Mouse (Mus musculus) neural tube, embryonic 14.5 days (tissue): Measurements from ENCODE around the gene P2rx3. TPM values are rescaled to one million over a fixed set of nuclear protein-coding genes. Genes with fewer than 3 reads are reported as not detected.

Experiments used
- ATAC-seq: fragments of 200-750 bp; cut with Nextera tagmentation; 2 replicates; pipeline ENCODE4 v1.8.0; 2017; ENCODE audit warnings: low read depth, mild to moderate bottlenecking, moderate TSS enrichment, moderate library complexity
- H3K27ac ChIP-seq: fragments of 300-500 bp; sonication (generic); 2 replicates; pipeline ENCODE4 v1.5.1; 2014; ENCODE audit warnings: low read depth, mild to moderate bottlenecking, control low read depth, low read length, moderate library complexity, mixed read lengths
- H3K27me3 ChIP-seq: fragments of 300-500 bp; sonication (generic); 2 replicates; pipeline ENCODE4 v1.6.1; 2014; ENCODE audit warnings: low read length; ENCODE audit not compliant: control insufficient read depth, insufficient read depth
- H3K36me3 ChIP-seq: fragments of 300-500 bp; sonication (generic); 2 replicates; pipeline ENCODE4 v1.6.1; 2014; ENCODE audit warnings: low read length, mixed read lengths; ENCODE audit not compliant: control insufficient read depth, insufficient read depth
- H3K4me1 ChIP-seq: fragments of 300-500 bp; sonication (generic); 2 replicates; pipeline ENCODE4 v1.6.1; 2014; ENCODE audit warnings: low read length; ENCODE audit not compliant: control insufficient read depth, insufficient read depth
- H3K4me2 ChIP-seq: fragments of 300-500 bp; sonication (generic); 2 replicates; pipeline ENCODE4 v1.6.1; 2014; ENCODE audit warnings: mild to moderate bottlenecking, low read depth, low read length, control low read depth
- H3K4me3 ChIP-seq: fragments of 300-500 bp; sonication (generic); 2 replicates; pipeline ENCODE4 v1.5.1; 2014; ENCODE audit warnings: low read depth, low read length, control low read depth, mixed read lengths
- H3K9ac ChIP-seq: fragments of 300-500 bp; sonication (generic); replicated peaks from 2 replicates; pipeline ENCODE4 v1.6.1; 2014; ENCODE audit warnings: low read depth, mild to moderate bottlenecking, control low read depth, low read length, mixed read lengths
- H3K9me3 ChIP-seq: fragments of 300-500 bp; sonication (generic); 2 replicates; pipeline ENCODE4 v1.6.1; 2016; ENCODE audit warnings: low read length; ENCODE audit not compliant: control insufficient read depth
- WGBS: fragments of 180-500 bp; shearing (Covaris S2); extraction: QIAGEN DNeasy Blood & Tissue Kit; methylation state at CpG from one replicate; pipeline ENCODE4 v1.1.7; 2014; 5-methylcytosine and 5-hydroxymethylcytosine counted together
- polyA plus RNA-seq: library from polyadenylated mRNA; unstranded; fragments of >200 nt; fragmentation: Nextera tagmentation; extraction: Ambion mirVana; gene quantifications from 2 replicates; pipeline ENCODE4 v1.2.1, GENCODE M21; 2014

The P2rx3 gene
- polyA plus RNA-seq, 1 experiment from 2014 or later: 0.94 TPM

DNA sequence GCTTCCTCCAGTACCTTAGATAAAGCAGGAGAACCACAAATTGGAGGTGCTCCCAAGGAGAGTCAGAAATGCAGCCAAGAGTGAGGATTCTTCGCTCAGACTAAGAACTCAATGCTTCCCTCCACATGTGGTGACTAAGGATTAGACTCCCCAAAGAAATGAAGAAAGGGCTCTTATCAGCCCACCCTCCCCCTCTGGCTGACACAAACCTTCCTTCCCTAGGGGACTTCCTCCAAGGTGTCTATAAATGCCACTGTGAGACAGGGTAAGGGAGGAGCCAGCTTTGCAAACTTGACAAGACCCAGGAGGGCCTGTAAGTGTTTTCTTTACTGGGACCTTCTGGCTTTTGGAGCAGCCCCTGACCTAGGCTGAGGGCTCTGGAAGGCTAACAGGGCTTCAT lies 57.1 kb downstream of the P2rx3 start, which contains the start of gene Prg2:
Gene Prg2, plus strand, starts transcription at position 274 of the 400 bp plus-strand sequence.
- H3K36me3 ChIP-seq: no peaks in the 10 kb centered on the region
- H3K9me3 ChIP-seq: no peaks in the 10 kb centered on the region
- WGBS: 81% methylated on average over 1 of the region's 1 CpGs
- H3K9ac ChIP-seq: no peak within 1 kb of the TSS
- ATAC-seq: no peak
- H3K27ac ChIP-seq: no peak within 1 kb of the TSS
- H3K4me1 ChIP-seq: no peaks in the 10 kb centered on the region
- no peak within 1 kb of the TSS for H3K4me2 ChIP-seq
- H3K4me3 ChIP-seq: no peak within 1 kb of the TSS
- H3K27me3 ChIP-seq: no peaks in the 10 kb centered on the region

DNA sequence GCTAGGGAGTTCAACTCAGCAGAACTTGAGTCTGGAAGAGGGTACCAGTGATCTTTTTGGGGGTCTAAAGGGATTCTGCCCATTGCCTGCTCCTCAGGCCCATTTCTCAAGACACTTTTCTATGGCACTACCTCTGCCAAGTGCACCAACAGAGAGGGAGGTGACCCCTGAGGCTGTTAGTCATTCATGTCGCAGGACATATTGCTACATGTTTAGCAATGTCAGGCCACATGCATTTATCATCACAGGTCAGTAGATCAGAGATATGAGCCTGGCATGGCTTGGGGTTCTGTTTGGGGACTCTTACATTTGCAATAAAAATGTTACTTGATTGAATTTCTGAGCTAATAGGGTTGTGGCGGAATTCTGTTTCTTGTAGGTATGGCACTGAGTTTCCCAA lies 61.7 kb downstream of the P2rx3 start:
- Histone ChIP-seq H3K9ac (no peak overlapping the region), H3K4me2 (no peak overlapping the region), H3K36me3 (no peaks in the 10 kb centered on the region), H3K9me3 (no peaks in the 10 kb centered on the region), H3K27ac (no peak overlapping the region), H3K4me3 (no peak overlapping the region), H3K27me3 (no peaks in the 10 kb centered on the region), H3K4me1 (no peaks in the 10 kb centered on the region)
- no peak for ATAC-seq
- WGBS: 93% methylated on average over 2 of the region's 2 CpGs

DNA sequence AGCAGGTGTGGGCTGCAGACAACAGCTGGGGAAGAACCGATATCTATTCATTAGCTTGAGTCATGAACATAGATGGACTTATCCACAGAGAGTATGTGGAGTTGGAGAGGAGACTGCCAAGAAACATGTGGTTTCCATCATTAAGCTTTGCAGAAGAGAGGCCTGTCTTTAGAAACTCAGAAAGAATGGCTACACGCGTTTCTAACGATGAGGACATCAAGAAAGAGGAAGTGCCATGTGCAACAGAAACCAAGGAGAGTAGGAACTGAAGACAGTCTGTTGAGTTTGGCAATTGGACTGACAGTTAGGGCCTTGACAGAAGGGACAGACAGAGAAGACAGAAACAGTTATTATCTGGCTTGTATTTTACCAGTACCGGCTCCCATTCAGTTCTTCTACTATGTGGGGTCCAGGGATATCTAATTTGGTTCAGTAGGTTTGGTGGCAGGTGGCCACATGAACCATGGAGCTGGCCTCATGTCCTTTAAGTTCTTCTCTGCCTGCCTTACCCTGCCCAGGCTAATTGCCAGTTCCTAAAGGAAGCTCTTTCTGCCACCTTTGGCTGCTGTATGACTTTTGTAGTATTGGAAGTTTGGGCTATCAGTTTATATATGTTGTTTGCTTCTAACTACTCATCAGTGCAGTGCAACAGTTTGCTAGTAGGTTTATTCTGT lies 69.8 kb downstream of the P2rx3 start:
- WGBS: 90% methylated on average over 5 of the region's 5 CpGs
- no peak for ATAC-seq
- no peak overlapping the region for H3K27ac ChIP-seq
- H3K9me3 ChIP-seq: no peaks in the 10 kb centered on the region
- H3K9ac ChIP-seq: no peak overlapping the region
- no peaks in the 10 kb centered on the region for H3K4me1 ChIP-seq
- no peaks in the 10 kb centered on the region for H3K36me3 ChIP-seq
- no peak overlapping the region for H3K4me2 ChIP-seq
- H3K4me3 ChIP-seq: no peak overlapping the region
- no peaks in the 10 kb centered on the region for H3K27me3 ChIP-seq

DNA sequence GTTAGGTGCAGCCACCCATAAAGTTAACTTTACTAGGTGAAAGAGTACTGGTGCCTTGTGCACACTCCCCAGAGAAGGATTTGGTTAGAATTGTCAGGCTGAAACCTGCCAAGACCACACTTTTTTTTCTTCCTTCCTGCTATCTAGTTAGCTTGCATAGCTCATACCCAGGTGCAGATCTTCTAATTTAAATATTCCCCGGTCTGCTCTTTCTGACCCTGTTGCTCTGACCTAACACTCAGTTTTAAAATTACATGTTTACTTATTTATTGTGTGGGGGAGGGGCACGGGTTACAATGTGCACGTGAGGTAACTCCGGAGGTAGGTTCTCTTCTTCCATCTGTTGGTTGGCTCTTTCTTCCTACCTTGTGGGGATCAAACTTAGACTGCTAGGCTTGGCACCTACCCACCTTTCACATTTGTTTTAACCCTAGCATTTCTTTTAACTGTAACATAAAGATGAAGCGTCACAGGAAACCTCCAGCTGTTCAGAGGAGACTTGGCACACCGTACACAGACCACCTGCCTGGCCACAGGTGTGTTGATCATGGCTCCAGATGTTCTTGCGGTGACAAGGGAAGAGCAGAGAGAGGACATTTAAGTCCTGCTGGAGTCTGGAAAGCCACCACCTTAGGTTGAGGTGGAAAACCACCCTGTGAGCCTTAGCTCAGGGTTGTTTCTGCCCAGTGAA lies 73.0 kb downstream of the P2rx3 start:
- no peaks in the 10 kb centered on the region for H3K9me3 ChIP-seq
- H3K27me3 ChIP-seq: no peaks in the 10 kb centered on the region
- H3K36me3 ChIP-seq: no peaks in the 10 kb centered on the region
- H3K4me3 ChIP-seq: no peak overlapping the region
- H3K4me1 ChIP-seq: no peaks in the 10 kb centered on the region
- no peak overlapping the region for H3K27ac ChIP-seq
- no peak for ATAC-seq
- no peak overlapping the region for H3K9ac ChIP-seq
- WGBS: 91% methylated on average over 7 of the region's 7 CpGs
- no peak overlapping the region for H3K4me2 ChIP-seq

DNA sequence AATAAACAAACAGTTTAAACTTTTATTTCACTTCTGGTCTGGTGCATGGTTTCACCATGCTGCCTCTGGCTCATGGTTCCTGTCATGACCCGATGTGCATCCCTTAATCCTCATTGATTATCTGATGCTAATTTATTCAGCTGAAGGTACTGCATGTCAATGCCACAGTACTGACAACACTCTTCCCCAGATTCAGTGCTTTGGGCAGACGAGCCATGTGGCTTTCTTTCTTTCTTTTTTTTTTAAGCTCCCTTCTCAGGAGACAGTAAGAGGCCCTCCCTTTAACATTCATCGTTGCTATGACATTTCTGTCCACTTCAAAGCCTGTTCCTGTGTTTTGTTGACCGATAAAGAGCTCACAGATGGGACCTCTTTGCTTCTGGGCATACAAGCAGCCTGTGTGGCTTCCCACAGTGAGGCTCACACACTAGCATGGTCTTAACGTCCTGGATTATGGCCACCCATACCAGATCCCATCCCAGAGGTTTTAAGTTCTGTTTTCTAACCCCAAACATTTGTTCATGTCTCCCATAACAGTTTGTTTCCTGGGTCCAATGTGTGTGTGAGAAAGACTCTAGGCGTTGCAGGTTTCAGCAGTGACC lies 74.3 kb downstream of the P2rx3 start:
- no peaks in the 10 kb centered on the region for H3K9me3 ChIP-seq
- H3K4me1 ChIP-seq: no peaks in the 10 kb centered on the region
- no peaks in the 10 kb centered on the region for H3K27me3 ChIP-seq
- no peak overlapping the region for H3K9ac ChIP-seq
- H3K4me2 ChIP-seq: no peak overlapping the region
- H3K27ac ChIP-seq: no peak overlapping the region
- no peak overlapping the region for H3K4me3 ChIP-seq
- no peaks in the 10 kb centered on the region for H3K36me3 ChIP-seq
- 40% methylated on average over 6 of the region's 6 CpGs for WGBS
- ATAC-seq: no peak

DNA sequence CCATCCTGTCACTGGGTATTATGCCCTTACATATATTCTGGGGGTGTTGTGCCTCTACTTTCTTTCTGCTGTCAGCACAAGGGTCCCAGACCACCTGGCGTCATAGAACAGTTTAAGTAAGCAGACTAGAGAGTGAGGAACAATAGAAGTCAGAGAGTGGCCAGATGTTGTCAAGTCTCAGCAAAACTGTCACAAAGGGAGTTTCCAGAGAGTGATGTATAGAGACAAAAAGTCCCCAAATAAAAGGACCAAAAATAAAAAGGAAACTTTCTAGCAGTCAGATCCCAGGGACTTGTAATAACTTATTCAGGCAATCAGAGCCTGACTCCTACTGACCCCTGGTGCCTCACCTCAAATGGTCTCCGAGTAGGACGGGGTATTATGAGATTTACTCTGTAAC lies 75.4 kb downstream of the P2rx3 start:
- Histone ChIP-seq H3K9ac (no peak overlapping the region), H3K9me3 (no peaks in the 10 kb centered on the region), H3K4me1 (no peaks in the 10 kb centered on the region), H3K27me3 (no peaks in the 10 kb centered on the region), H3K4me2 (no peak overlapping the region), H3K27ac (no peak overlapping the region), H3K4me3 (no peak overlapping the region), H3K36me3 (no peaks in the 10 kb centered on the region)
- WGBS: 78% methylated on average over 3 of the region's 3 CpGs
- no peak for ATAC-seq

DNA sequence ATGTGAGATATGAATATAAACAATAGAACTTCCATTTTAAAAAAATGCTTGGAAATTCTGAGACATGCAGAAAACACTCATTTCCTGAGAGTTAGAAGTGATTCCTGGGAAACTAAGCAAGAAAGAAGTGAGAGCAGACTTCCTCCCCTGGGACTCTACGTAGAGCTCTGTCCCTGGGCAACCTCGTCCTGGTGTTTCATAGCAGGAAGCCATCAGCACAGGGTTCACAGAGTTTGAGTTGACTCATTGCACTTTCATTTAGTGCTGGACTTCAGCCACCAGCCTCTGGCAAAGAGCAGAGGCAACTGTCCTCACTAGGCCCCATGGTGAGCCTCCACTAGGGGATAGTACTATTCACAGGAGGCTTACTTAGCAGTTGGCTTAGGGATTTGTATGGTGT lies 76.0 kb downstream of the P2rx3 start:
- Histone ChIP-seq H3K4me3 (no peak overlapping the region), H3K4me1 (no peaks in the 10 kb centered on the region), H3K27me3 (no peaks in the 10 kb centered on the region), H3K36me3 (no peaks in the 10 kb centered on the region), H3K27ac (no peak overlapping the region), H3K9me3 (no peaks in the 10 kb centered on the region), H3K9ac (no peak overlapping the region), H3K4me2 (no peak overlapping the region)
- WGBS: 83% methylated on average over 2 of the region's 2 CpGs
- no peak for ATAC-seq

DNA sequence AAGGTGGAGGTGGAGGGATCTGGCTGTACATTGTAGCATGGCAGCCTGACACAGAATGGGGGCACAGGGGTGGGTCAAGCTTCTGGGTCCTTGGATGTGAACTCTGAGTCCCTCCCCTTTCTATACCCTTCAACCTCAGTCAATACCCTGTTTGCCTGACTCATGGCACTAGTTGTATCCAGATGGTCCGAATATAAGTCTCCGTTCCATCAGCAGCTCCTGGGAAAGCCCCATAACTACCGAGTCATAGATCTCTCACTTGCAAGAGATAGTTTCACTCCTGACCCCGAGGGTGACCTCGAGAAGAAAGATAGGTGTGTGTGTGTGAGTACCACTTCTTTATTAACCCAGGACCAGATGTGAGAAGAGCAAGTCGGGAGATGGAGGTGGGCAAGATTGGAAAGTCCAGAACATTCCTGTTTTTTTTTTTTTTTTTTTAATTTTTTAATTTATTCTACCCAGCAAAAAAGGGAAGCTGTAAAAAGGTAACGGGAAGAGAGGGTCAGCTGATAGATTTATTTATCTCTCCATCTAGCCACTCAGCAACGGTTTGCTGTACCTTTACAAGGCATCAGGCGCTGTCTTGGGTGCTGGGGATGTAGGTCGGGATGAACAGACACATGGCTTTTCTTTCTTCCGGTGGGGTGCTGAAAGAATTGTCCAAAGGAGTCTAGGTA lies 78.5 kb downstream of the P2rx3 start:
- 93% methylated on average over 11 of the region's 11 CpGs for WGBS
- Histone ChIP-seq H3K27ac (no peak overlapping the region), H3K9me3 (no peaks in the 10 kb centered on the region), H3K4me3 (no peak overlapping the region), H3K9ac (no peak overlapping the region), H3K4me1 (no peaks in the 10 kb centered on the region), H3K36me3 (no peaks in the 10 kb centered on the region), H3K27me3 (no peaks in the 10 kb centered on the region), H3K4me2 (no peak overlapping the region)
- no peak for ATAC-seq

DNA sequence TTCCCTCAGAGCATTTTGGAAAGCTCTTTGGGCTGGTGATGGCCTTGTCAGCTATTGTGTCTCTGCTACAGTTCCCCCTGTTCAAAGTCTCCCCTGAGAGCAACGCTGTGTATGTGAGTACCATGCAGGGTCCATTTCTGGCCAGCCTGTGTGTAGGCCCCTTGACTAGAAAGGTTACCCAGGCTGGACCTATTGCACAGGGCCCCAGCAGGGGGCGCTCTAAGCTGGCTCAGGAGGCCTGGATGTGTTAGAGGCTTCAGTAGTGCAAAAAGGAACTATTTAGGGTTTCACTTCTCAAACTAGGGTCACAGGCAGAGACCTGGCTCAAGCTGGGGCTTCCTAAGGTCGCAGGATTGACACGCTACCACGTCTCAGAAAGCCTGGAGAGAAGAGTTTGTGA lies 81.0 kb downstream of the P2rx3 start:
- no peak overlapping the region for H3K4me3 ChIP-seq
- H3K27me3 ChIP-seq: no peaks in the 10 kb centered on the region
- no peaks in the 10 kb centered on the region for H3K9me3 ChIP-seq
- WGBS: 64% methylated on average over 5 of the region's 5 CpGs
- H3K4me1 ChIP-seq: no peaks in the 10 kb centered on the region
- H3K27ac ChIP-seq: no peak overlapping the region
- ATAC-seq: peak; percentile 38; the same call in 1 of the 2 replicates
- no peak overlapping the region for H3K9ac ChIP-seq
- no peaks in the 10 kb centered on the region for H3K36me3 ChIP-seq
- no peak overlapping the region for H3K4me2 ChIP-seq
